Mouse (Mus musculus) embryo, embryonic 10.5 days (tissue): ENCODE measurements around the gene Rps28.

Source experiments
- DNase-seq: peaks from one replicate; pipeline ENCODE4 v3.0.0-alpha.2; 2015; ENCODE audit warnings: low spot score

The Rps28 gene

GRCm38 (mm10) chr17:33773871-33774572 lies 50.3 kb downstream of the Rps28 start:
- DNase-seq = no peak

- DNase-seq = no peak
Measured at GRCm38 (mm10) chr17:33773426-33773825, 50.9 kb downstream of the Rps28 start.

- no peak for DNase-seq
Measured at GRCm38 (mm10) chr17:33771617-33772016, 52.7 kb downstream of the Rps28 start.
